Mouse (Mus musculus): ENCODE results near the gene Hs6st3.

Gene Hs6st3

DNA sequence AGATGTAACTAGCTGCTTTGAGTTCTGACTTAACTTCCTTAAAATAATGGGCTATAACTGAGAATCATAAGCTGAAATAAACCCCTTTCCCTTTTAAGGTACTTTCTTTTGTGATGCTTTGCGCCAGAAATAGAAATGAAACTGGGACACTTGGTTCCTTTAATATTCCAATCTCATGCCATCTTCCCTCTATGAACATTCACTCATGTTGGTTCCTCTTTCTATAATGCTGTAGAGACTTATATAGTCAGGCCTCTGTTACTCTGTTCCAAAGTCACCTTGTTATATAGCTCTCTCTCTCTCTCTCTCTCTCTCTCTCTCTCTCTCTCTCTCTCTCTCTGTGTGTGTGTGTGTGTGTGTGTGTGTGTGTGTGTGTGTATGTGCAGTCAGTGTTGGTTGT is 504.7 kb downstream of the Hs6st3 start:
- DNase-seq (ENCODE audit: inconsistent ontology term): no peak

GRCm38 (mm10) chr14:119643840-119644239 is 505.7 kb downstream of the Hs6st3 start:
- no peak for DNase-seq (ENCODE audit: inconsistent ontology term)

GRCm38 (mm10) chr14:119656936-119657335 is 518.8 kb downstream of the Hs6st3 start:
- DNase-seq (ENCODE audit: inconsistent ontology term): no peak

- peak; percentile 26 for DNase-seq (ENCODE audit: inconsistent ontology term)
Observed at GRCm38 (mm10) chr14:119665741-119666141, 527.6 kb downstream of the Hs6st3 start.

DNA sequence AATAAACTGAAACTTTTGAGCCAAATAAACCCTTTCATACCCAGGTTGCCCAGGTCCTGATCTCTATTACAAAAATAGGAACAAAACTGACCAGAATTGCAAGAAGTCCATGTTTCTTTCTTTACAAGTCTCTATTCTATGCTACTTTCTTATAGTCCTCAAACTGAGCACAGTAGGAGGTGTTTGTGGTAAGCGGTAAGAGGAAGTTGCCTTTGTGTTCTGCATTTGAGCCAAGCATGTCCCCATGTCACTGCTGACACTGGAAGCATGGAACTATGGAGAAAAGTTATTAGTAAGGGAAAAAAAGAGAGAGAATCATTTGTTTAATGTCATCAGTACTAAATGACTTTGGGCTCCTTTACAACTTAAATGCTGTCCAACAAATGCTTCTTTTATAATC is 529.3 kb downstream of the Hs6st3 start:
- no peak for DNase-seq (ENCODE audit: inconsistent ontology term)

DNA sequence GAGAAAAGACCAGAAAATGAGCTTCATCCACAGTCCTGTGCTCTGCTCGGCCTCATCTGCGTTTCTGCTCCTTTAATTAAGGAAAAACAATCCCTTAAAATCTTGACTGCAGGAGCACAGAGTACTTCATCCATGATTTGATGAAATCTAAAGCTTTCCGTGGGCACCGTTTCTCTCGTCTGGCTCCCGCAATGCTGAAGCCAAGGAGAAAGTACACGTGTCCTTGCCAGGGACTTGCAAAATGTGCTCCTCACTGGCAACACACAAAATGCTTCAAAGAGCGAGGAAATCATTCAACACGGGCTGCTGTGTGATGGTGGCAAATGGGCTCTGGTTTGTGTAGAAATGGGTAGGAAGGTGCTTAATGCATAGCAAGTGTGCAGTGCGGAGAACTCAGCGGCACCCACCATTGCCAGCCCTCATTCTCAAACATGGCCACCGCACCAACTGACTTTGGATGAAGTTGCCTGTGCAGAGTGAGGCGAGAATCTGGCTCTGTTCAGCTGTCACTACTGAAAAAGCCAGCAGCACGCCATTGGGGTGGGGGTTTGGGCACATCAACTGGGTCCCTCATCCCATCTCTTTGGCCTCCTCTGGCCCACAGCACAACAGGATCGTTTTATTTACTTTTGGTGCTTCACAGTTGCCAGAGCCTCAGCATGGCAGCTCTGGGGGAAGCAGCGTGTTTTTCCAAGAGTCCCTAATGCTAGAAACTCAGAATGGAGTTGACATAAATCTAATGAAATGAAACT is 532.9 kb downstream of the Hs6st3 start:
- DNase-seq (ENCODE audit: inconsistent ontology term): no peak

GRCm38 (mm10) chr14:119678574-119678973 is 540.4 kb downstream of the Hs6st3 start:
- no peak for DNase-seq (ENCODE audit: inconsistent ontology term)

GRCm38 (mm10) chr14:119680052-119680451 is 541.9 kb downstream of the Hs6st3 start:
- DNase-seq (ENCODE audit: inconsistent ontology term): no peak

DNA sequence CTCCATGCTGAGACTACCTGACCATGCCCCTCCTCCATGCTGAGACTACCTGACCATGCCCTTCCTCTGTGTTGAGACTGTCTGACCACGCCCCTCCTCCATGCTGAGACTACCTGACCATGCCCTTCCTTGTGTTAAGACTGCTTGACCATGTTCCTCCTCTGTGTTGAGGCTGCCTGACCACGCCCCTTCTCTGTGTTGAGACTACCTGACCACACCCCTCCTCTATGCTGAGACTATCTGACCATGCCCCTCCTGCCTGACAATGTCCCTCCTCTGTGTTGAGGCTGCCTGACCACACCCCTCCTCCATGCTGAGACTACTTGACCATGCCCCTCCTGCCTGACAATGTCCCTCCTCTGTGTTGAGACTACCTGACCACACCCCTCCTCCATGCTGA is 549.7 kb downstream of the Hs6st3 start:
- DNase-seq (ENCODE audit: inconsistent ontology term): no peak

- DNase-seq (ENCODE audit: inconsistent ontology term): no peak
Observed at GRCm38 (mm10) chr14:119699982-119700381, 561.8 kb downstream of the Hs6st3 start.

DNA sequence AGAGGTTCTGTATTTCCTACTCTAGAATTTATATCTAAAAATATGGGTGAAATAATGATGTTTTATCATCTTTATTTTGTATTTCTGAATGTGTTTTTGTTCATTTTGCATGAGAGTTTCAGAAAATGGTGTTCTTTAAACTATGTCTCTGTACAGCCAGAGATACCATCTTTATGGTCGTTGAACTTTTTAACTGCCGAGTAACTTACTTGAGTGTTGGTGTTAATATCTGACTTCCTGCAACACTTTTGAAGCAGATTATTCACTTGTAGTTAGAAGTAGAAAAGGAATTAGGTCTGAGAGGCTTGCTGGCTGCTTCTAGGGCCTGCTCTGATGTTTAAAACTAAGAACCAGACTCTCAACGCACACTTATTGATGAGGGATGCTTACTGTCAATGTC is 576.6 kb downstream of the Hs6st3 start:
- no peak for DNase-seq (ENCODE audit: inconsistent ontology term)

DNA sequence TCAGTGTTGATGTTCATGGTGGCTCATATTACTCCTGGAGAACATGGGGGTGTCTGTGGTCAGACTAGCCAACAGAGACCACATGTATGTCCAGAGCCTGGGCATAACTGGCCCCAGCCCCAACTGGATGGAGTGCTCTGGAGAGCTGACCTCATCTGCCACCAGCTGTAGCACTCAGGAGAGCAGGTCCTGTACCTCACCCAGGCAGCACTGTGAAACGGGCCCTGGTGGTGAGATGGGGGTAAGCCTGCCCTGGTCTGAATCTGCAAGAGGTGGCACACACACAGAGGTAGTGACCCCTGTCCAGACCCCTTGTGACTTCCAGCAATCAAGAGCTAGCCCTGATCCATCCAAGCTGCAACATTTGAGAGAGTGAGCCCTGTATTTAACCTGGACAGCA is 579.2 kb downstream of the Hs6st3 start:
- no peak for DNase-seq (ENCODE audit: inconsistent ontology term)

DNA sequence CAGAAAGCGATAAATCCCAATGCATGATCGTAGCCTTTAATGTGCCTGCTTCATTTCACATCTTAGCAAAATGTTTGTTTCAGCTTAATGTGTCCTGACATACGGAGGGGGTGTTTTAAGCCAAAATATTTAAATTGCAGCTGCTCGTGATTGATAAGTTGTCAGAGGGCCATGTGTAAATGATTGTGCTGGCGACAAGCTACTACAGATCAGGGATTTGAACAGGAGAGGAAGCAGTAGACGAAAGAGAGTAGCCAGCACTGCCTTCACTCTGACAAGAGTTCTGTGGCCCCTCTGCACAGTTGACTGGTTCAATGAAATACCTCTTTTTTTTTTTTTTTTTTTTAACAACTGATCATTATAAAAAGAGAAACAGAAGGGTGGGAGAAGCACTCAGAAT is 587.0 kb downstream of the Hs6st3 start:
- DNase-seq (ENCODE audit: inconsistent ontology term): no peak

- no peak for DNase-seq (ENCODE audit: inconsistent ontology term)
Observed at GRCm38 (mm10) chr14:119731436-119732080, 593.4 kb downstream of the Hs6st3 start.

GRCm38 (mm10) chr14:119732219-119732618 is 594.1 kb downstream of the Hs6st3 start:
- no peak for DNase-seq (ENCODE audit: inconsistent ontology term)

DNA sequence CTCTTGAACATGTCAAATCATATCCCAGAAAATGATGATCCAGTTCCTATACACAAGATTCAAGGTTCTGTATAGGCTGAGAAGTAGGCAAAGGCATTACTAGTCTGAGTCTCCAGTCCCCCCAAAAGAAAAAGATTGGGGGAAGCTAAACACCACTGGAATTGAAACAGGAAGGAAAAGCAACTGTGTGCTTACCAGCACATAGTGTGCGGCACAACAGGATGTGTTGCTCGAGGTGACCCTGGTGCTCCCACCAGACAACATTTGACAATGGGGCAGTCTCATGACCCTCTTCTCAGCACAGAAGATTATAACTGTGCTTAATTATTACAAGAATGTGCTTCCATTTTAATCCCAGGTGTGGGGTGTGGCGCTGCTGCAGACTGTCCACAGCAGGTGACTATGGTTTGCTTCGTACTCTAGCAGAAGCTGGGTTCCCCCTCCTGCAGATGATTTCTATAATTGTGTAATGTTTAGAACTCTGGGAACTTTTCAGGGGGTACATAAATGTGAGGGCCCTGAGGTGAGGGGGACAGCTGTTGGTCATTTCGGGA is 599.3 kb downstream of the Hs6st3 start:
- DNase-seq (ENCODE audit: inconsistent ontology term): no peak

GRCm38 (mm10) chr14:119741791-119742190 is 603.6 kb downstream of the Hs6st3 start:
- no peak for DNase-seq (ENCODE audit: inconsistent ontology term)

GRCm38 (mm10) chr14:119761376-119761775 is 623.2 kb downstream of the Hs6st3 start:
- no peak for DNase-seq (ENCODE audit: inconsistent ontology term)

- no peak for DNase-seq (ENCODE audit: inconsistent ontology term)
Observed at GRCm38 (mm10) chr14:119772040-119772439, 633.9 kb downstream of the Hs6st3 start.

- DNase-seq (ENCODE audit: inconsistent ontology term): no peak
Observed at GRCm38 (mm10) chr14:119776261-119776660, 638.1 kb downstream of the Hs6st3 start.

- no peak for DNase-seq (ENCODE audit: inconsistent ontology term)
Observed at GRCm38 (mm10) chr14:119779982-119780588, 641.9 kb downstream of the Hs6st3 start.

DNA sequence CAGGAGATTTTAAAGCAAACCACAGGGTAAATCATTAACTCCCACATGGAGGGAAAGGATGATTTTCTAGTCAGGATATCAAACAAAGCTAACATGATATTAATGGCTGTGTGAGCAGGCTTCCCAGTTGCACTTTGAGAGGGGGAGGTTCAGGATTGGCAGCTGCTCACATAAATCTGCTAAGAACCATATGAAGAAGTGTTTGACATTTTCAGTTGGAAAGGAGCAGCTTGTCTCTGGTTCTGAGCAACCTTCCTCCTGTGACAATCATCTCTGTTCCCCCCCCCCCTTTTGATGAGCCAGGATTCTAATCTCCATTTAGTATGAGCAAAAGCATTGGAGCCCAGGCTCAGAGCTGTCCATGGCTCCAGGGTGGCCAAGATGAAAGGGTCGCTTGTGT is 643.0 kb downstream of the Hs6st3 start:
- no peak for DNase-seq (ENCODE audit: inconsistent ontology term)

DNA sequence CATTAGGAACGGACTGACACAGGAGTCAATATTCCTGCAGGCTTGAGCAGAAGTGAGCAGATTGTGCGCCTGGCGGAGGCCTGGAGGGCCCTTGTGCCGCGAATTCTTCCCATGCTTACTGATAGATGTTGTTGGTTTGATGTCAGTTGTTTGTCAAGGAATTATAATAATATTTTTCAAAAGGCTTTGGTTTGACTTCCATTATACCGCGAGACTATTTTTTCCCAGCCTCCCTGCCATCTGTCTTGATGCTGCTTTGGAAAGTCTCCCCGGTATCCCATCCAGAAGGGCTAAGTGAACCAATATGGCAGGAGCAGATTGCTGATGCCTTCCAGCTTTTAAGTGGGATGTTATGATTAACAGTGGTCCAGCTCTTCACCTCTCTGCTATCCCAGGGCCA is 651.3 kb downstream of the Hs6st3 start:
- DNase-seq (ENCODE audit: inconsistent ontology term): no peak

Data from Muller cell, postnatal 12 days (primary cell).